Mouse (Mus musculus) lung, postnatal 36 days (tissue): ENCODE results near the gene Lhx3.

Experiments
- DNase-seq: peaks from one replicate; pipeline ENCODE4 v3.0.0; 2022; ENCODE audit warnings: mixed read lengths

The Lhx3 gene

GRCm38 (mm10) chr2:26201926-26202848 lies 5.9 kb downstream of the Lhx3 start:
- DNase-seq: no peak

DNA sequence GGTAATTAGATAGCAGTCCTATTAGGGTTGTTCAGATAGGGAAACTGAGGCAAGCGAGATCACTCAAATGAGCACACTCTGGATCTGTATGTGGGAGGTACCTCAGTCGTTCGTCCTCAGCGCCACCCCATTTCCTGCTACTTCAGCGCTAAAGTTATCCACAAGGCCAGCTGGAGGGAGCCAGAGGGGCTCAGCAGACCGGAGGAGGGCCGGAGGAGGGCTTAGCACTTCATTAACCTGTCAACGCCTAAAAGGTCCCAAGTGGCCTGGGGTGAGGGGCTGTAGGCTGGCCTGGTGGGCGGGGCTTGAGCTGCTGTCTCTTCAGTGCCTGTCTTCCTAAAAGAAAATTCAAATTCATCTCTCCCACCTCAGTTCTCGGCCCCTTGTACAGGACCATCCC lies 9.6 kb downstream of the Lhx3 start:
- DNase-seq: peak; percentile 21

GRCm38 (mm10) chr2:26194552-26195339 lies 13.3 kb downstream of the Lhx3 start:
- no peak for DNase-seq

DNA sequence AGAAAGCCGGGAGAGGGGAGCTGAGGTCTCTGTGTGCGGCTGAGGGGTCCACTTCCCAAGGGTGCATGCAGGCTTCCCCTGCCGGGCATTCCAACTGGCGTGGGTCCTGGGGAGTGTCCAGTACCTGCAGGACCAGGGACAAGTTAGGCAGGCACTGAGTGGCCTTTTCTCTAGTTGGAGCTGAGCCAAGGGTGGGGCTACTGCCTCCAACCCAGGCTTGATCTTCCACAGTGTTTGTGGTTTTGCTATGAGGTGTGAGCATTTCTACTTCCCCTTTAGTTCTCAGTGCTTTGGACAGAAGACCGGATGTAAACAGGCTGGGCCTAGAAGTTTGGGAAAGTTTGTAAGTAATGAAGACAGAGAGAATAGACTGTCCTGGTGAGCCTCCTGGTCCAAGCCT lies 19.6 kb downstream of the Lhx3 start:
- peak; percentile 79 for DNase-seq

GRCm38 (mm10) chr2:26184352-26184751 lies 23.7 kb downstream of the Lhx3 start:
- DNase-seq: no peak

DNA sequence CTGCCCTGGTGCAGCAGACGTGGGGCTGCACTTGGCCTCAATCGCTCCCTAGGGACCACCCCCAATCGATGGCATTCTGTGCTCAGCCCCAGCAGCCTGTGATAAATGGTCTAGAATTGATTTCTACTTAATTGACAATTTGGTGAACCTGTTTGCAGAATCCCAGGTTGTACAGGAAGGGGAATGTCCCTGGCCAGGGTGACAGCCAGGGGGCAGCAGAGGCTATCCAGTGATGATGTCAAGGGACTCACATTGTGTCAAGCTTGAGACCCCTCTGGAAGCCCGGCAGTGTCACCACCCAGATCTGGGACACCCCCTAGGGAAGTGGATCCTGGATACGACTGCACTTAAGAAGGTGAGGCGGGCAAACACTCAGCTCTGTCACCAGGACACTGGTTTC lies 25.4 kb downstream of the Lhx3 start:
- peak; percentile 65 for DNase-seq

DNA sequence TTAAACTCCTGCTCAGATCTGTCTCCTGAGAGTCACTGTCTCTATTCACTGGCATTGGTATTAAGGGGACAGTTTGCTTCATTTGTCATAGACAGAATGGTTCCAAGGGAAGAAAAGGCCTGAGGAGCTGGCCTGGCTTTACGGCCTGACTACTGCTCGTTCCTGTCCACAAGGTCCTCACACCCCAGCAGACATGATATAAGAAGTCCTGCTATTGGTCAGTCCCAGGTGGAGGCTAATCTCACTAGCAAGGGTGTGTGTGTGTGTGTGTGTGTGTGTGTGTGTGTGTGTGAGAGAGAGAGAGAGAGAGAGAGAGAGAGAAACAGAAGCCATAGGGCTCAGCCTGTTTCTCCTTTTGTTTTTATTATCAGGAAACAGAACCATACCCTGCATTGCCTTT lies 30.9 kb downstream of the Lhx3 start:
- DNase-seq: no peak

GRCm38 (mm10) chr2:26176731-26177130 lies 31.4 kb downstream of the Lhx3 start:
- DNase-seq: no peak

GRCm38 (mm10) chr2:26175191-26175590 lies 32.9 kb downstream of the Lhx3 start:
- no peak for DNase-seq

DNA sequence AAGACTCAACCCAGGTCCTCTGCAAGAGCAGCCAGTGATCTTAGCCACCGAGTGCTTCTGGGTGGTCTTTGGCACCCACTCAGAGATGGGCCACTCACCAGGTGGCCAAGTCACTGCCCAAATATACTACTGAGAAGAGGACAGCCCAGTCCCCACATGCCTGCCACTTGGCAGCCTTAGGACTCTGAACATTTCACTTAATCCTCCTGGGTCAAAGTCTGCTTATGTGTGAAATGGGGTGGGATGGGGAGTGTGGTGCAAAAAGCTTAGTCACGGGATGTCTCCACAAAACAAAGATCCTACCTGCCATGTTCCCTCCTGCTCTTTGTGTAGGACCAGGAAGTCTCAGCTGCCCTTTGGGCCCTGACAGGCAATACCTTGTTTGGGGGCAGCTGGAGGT lies 35.9 kb downstream of the Lhx3 start:
- no peak for DNase-seq

DNA sequence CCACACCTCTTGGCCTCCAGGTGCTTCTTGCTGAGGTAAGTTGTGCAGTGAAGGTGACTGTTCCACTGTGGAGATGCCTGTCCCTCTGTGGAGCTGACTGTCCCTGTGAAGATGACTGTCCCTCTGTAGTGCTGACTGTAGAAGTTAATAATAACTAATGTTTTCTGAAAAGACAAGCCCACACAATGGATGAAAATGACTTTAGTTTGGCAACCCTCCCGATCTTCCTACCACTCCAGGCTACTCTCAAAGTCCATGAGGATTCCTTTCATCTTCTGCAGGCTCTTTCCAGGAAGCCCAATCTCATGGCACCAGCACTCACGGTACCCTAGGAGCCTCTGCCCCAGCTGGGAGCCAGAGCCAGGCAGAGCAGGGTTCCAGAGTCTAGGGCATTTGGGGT lies 37.7 kb downstream of the Lhx3 start:
- no peak for DNase-seq

DNA sequence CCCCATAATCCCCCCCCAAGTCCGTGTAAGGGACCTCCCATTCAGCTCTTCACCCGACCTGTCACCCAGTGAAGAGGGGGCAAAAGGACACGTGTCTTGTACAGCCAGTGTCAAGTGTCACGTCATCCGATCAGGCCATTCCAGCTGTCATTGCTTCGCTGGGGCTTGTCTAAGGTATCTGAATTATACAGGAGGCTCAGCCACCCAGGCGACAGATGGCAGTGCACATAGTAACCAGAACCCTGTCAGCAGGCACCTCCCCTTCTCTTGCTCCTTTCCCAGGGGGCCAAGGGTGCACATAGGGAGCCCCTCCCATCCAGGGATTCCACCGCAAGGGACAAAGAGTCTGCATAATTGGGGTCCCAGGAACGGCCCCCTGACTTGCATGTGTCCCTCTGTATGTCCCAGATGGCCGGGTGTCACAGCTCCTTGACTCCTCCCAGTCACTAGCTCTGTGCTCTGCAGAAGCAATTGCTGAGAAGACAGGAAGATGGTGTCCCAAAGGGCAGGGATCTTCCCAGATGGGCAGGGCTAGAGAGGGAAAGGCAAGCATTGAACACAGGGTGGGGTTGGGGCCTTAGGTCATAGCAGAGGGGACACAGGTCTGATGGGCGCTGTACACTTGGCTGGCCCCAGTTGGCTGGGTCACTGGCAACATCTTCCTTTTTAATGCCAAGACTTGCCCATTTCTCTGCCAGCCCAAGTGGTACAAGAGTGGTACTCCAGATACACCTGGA lies 39.1 kb downstream of the Lhx3 start:
- no peak for DNase-seq

- DNase-seq: no peak
Observed at GRCm38 (mm10) chr2:26166890-26167289, 41.2 kb downstream of the Lhx3 start.

DNA sequence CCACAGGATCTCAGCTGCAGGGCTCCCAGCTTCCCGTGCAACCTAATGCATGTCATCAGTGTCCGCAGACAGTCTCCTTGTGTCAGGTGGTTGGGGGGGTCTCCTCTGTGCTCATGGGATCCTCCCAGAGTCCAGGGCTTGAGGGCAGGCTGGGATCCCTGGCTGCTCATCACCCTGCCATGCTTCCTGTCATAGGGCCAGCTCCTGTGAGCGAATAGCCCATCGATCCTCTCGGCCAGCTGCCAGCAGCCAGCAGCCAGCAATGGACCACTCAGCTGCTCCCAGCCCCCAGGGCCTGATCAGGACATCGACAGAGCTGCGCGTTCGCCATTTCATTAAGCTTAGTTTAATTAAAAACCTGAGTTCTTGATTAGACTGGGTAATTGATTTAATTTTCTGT lies 50.0 kb downstream of the Lhx3 start:
- DNase-seq: no peak

DNA sequence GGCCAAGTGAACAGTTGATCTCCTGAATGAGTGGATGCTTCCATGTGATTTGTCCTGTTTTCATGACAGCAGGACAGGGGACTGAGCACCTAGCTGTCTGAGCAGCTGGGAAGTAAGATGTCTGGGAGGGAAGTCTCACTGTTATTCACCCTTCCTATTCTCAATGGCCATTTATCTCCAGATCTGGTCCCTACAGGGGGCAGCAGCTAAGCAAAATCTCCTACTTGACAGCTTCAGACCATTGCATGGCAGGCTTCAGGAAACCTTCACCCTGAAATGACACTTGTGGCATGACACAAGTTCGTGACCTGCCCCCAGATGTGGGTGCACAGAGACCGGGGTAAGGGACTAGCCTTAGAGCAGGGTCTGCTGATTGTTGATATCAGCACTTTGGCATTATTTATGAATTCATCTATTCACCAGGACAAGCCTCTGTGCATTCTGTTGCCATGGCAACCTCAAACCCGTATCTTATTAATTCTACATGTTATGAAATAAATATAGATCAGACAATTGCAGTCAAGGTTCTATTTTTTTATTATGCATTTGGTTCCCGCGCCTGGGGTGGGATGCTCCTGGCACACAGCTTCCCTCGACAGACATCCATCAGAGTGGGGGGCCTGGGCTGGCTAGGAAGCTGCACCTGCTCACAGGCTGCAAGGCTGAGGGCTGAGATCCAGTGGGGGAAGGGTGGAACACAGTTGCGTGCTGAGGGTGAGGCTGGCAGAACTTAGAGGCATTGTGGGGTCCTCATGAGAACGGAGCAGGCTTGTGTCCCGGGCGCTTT lies 51.7 kb downstream of the Lhx3 start:
- no peak for DNase-seq

DNA sequence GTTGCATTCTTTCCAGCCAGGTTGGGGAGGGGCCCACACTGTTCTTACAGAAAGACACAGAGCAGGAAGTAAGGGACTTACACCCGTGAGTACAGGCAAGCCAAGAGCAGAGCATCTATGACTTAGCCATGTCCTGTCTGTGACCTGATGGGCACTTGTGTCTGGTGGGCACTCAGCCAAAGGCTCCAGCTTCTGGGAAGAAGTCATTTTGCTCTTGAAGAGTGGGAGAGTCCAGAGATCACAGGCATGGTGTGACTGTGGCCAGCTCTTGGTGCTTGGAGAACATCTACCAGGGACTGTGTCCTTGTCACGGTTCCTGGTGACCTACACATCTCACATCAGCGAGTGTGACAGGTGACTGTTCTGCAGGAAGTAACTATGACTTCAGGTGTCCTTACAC lies 52.4 kb downstream of the Lhx3 start:
- DNase-seq: no peak

GRCm38 (mm10) chr2:26154586-26154985 lies 53.5 kb downstream of the Lhx3 start:
- no peak for DNase-seq

DNA sequence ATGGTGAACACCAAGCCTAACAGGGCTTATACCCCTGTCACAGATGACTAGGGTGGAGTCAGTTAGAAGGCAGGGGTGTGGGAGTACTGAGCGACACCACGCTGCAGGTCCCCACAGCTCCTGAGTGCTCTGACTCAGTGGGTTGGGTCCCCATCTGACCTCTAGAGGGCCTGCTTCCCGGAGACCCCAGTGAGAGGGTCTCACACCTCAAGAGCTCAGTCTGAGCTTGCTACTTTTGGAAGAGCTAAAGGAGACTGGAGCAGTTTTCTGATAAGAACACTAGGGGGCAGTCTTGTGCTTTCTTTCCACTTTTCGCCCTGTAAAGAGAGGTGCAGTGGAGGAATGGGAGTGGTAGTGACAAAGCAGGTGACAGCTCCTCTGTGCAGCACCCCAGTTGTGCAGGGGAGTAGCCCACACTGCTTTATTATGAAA lies 54.2 kb downstream of the Lhx3 start:
- DNase-seq: peak; percentile 46

GRCm38 (mm10) chr2:26153295-26153694 lies 54.8 kb downstream of the Lhx3 start:
- DNase-seq: peak; percentile 58
